Mouse (Mus musculus): ENCODE results near the gene 6330409D20Rik. TPM values are rescaled to one million over a fixed set of nuclear protein-coding genes. Genes with fewer than 3 reads are reported as not detected.

The 6330409D20Rik gene
- total and polyA plus RNA-seq, 2 experiments from 2014 or later = 3.2 to 3.6 TPM

GRCm38 (mm10) chr2:32693823-32694411 lies 46.9 kb downstream of the 6330409D20Rik start:
- peak; percentile 98 for ATAC-seq

GRCm38 (mm10) chr2:32693282-32693681 lies 47.5 kb downstream of the 6330409D20Rik start:
- Histone ChIP-seq H3K9ac (replicated peaks; ENCODE audit: low read length) (peak overlapping the region; percentile 85), H3K27me3 (ENCODE audit: insufficient read depth, low read length) (no peaks in the 10 kb centered on the region), H3K36me3 (ENCODE audit: insufficient read depth, low read length) (no peaks in the 10 kb centered on the region), H3K4me2 (ENCODE audit: low read depth, low read length) (peak overlapping the region; percentile 96), H3K4me1 (ENCODE audit: insufficient read depth, low read length) (no peaks in the 10 kb centered on the region; the same call in 1 of the 2 replicates), H3K4me3 (ENCODE audit: low read length) (peak overlapping the region; percentile 83), H3K27ac (no peak overlapping the region), H3K9me3 (ENCODE audit: low read length) (no peaks in the 10 kb centered on the region)
- no peak for ATAC-seq
- no peak for TF ChIP-seq CTCF (IDR thresholded peaks at IDR 0.05; ENCODE audit: low read depth)
- DNase-seq (ENCODE audit: low spot score) = no peak
- WGBS = 9% methylated on average over 7 of the region's 7 CpGs

More at GRCm38 (mm10) chr2:32693823-32694411, 46.9 kb downstream of the 6330409D20Rik start:
- Histone ChIP-seq H3K27me3 (ENCODE audit: insufficient read depth, low read length) (no peaks in the 10 kb centered on the region), H3K4me3 (ENCODE audit: low read length) (peak overlapping the region; percentile 83), H3K4me1 (ENCODE audit: insufficient read depth, low read length) (no peaks in the 10 kb centered on the region; the same call in 1 of the 2 replicates), H3K9me3 (ENCODE audit: low read length) (no peaks in the 10 kb centered on the region), H3K9ac (replicated peaks; ENCODE audit: low read length) (peak overlapping the region; percentile 85), H3K27ac (peak overlapping the region; percentile 85), H3K4me2 (ENCODE audit: low read depth, low read length) (peak overlapping the region; percentile 96), H3K36me3 (ENCODE audit: insufficient read depth, low read length) (no peaks in the 10 kb centered on the region)
- WGBS = under 1% methylated on average over 51 of the region's 51 CpGs
- DNase-seq (ENCODE audit: low spot score) = peak; percentile 99
- TF ChIP-seq CTCF (IDR thresholded peaks at IDR 0.05; ENCODE audit: low read depth) = peak; percentile 82

GRCm38 (mm10) chr2:32692496-32692895 lies 48.3 kb downstream of the 6330409D20Rik start:
- no peak for DNase-seq (ENCODE audit: low spot score)
- Histone ChIP-seq H3K27me3 (ENCODE audit: insufficient read depth, low read length) (no peaks in the 10 kb centered on the region), H3K4me1 (ENCODE audit: insufficient read depth, low read length) (no peaks in the 10 kb centered on the region; the same call in 1 of the 2 replicates), H3K4me2 (ENCODE audit: low read depth, low read length) (peak overlapping the region; percentile 96), H3K4me3 (ENCODE audit: low read length) (no peak overlapping the region), H3K9ac (replicated peaks; ENCODE audit: low read length) (0 out of 2 replicates have a peak overlapping the region, but pooled peaks have one; percentile 85), H3K27ac (no peak overlapping the region), H3K9me3 (ENCODE audit: low read length) (no peaks in the 10 kb centered on the region), H3K36me3 (ENCODE audit: insufficient read depth, low read length) (peaks cover 3% of the 10 kb centered on the region; the same call in 1 of the 2 replicates)
- no peak for ATAC-seq
- TF ChIP-seq CTCF (IDR thresholded peaks at IDR 0.05; ENCODE audit: low read depth) = no peak
- WGBS = 89% methylated on average over 14 of the region's 14 CpGs

GRCm38 (mm10) chr2:32691041-32691440 lies 49.8 kb downstream of the 6330409D20Rik start:
- Histone ChIP-seq H3K9me3 (ENCODE audit: low read length) (no peaks in the 10 kb centered on the region), H3K4me2 (ENCODE audit: low read depth, low read length) (no peak overlapping the region), H3K27ac (no peak overlapping the region), H3K4me3 (ENCODE audit: low read length) (no peak overlapping the region), H3K27me3 (ENCODE audit: insufficient read depth, low read length) (no peaks in the 10 kb centered on the region), H3K4me1 (ENCODE audit: insufficient read depth, low read length) (no peaks in the 10 kb centered on the region; the same call in 1 of the 2 replicates), H3K36me3 (ENCODE audit: insufficient read depth, low read length) (peaks cover 15% of the 10 kb centered on the region; the same call in 1 of the 2 replicates), H3K9ac (replicated peaks; ENCODE audit: low read length) (no peak overlapping the region)
- DNase-seq (ENCODE audit: low spot score) (no peak), ATAC-seq (no peak)
- WGBS = 80% methylated on average over 11 of the region's 11 CpGs
- TF ChIP-seq CTCF (IDR thresholded peaks at IDR 0.05; ENCODE audit: low read depth) = no peak

GRCm38 (mm10) chr2:32689420-32689819 lies 51.4 kb downstream of the 6330409D20Rik start:
- Histone ChIP-seq H3K4me1 (ENCODE audit: insufficient read depth, low read length) (no peaks in the 10 kb centered on the region; the same call in 1 of the 2 replicates), H3K4me2 (ENCODE audit: low read depth, low read length) (no peak overlapping the region), H3K4me3 (ENCODE audit: low read length) (no peak overlapping the region), H3K36me3 (ENCODE audit: insufficient read depth, low read length) (peaks cover 30% of the 10 kb centered on the region), H3K27ac (no peak overlapping the region), H3K9me3 (ENCODE audit: low read length) (no peaks in the 10 kb centered on the region), H3K27me3 (ENCODE audit: insufficient read depth, low read length) (no peaks in the 10 kb centered on the region), H3K9ac (replicated peaks; ENCODE audit: low read length) (no peak overlapping the region)
- DNase-seq (ENCODE audit: low spot score) (peak; percentile 93), ATAC-seq (peak; percentile 56; the same call in 1 of the 2 replicates)
- TF ChIP-seq CTCF (IDR thresholded peaks at IDR 0.05; ENCODE audit: low read depth) = peak; percentile 100
- 18% methylated on average over 5 of the region's 5 CpGs for WGBS

GRCm38 (mm10) chr2:32687562-32687961 lies 53.3 kb downstream of the 6330409D20Rik start:
- TF ChIP-seq CTCF (IDR thresholded peaks at IDR 0.05; ENCODE audit: low read depth) = no peak
- peaks cover 47% of the 10 kb centered on the region for H3K36me3 ChIP-seq (ENCODE audit: insufficient read depth, low read length)
- no peak overlapping the region for H3K27ac ChIP-seq
- no peaks in the 10 kb centered on the region for H3K4me1 ChIP-seq (ENCODE audit: insufficient read depth, low read length)
- no peak overlapping the region for H3K4me3 ChIP-seq (ENCODE audit: low read length)
- 90% methylated on average over 8 of the region's 8 CpGs for WGBS
- no peaks in the 10 kb centered on the region for H3K27me3 ChIP-seq (ENCODE audit: insufficient read depth, low read length)
- DNase-seq (ENCODE audit: low spot score) = no peak
- no peak for ATAC-seq
- H3K9ac ChIP-seq (replicated peaks; ENCODE audit: low read length) = no peak overlapping the region
- no peak overlapping the region for H3K4me2 ChIP-seq (ENCODE audit: low read depth, low read length)
- no peaks in the 10 kb centered on the region for H3K9me3 ChIP-seq (ENCODE audit: low read length)

GRCm38 (mm10) chr2:32686640-32687039 lies 54.2 kb downstream of the 6330409D20Rik start:
- no peak overlapping the region for H3K9ac ChIP-seq (replicated peaks; ENCODE audit: low read length)
- H3K27ac ChIP-seq = no peak overlapping the region
- H3K4me3 ChIP-seq (ENCODE audit: low read length) = no peak overlapping the region
- no peak for TF ChIP-seq CTCF (IDR thresholded peaks at IDR 0.05; ENCODE audit: low read depth)
- DNase-seq (ENCODE audit: low spot score) (no peak), ATAC-seq (no peak)
- no peaks in the 10 kb centered on the region for H3K4me1 ChIP-seq (ENCODE audit: insufficient read depth, low read length)
- 95% methylated on average over 6 of the region's 6 CpGs for WGBS
- no peak overlapping the region for H3K4me2 ChIP-seq (ENCODE audit: low read depth, low read length)
- H3K27me3 ChIP-seq (ENCODE audit: insufficient read depth, low read length) = no peaks in the 10 kb centered on the region
- H3K9me3 ChIP-seq (ENCODE audit: low read length) = no peaks in the 10 kb centered on the region
- peaks cover 47% of the 10 kb centered on the region for H3K36me3 ChIP-seq (ENCODE audit: insufficient read depth, low read length)

All from hindbrain, postnatal 0 days (tissue).